Mouse (Mus musculus) brain, embryonic 14.5 days (tissue): ENCODE results near the gene Csrp2.

ENCODE experiments used
- CTCF ChIP-seq: fragments of 200-500 bp; IDR thresholded peaks from 2 replicates; pipeline ENCODE4 v1.5.1; 2012; ENCODE audit warnings: inconsistent platforms, mild to moderate bottlenecking, moderate library complexity, borderline replicate concordance; ENCODE audit not compliant: insufficient read depth, insufficient read length; ENCODE audit errors: extremely low read depth
- POLR2A ChIP-seq: fragments of 200-500 bp; IDR thresholded peaks from 2 replicates; pipeline ENCODE4 v1.6.1; 2012; ENCODE audit warnings: mild to moderate bottlenecking, inconsistent platforms, borderline replicate concordance; ENCODE audit not compliant: poor library complexity, insufficient read depth, insufficient read length, severe bottlenecking; ENCODE audit errors: extremely low read depth

DNA sequence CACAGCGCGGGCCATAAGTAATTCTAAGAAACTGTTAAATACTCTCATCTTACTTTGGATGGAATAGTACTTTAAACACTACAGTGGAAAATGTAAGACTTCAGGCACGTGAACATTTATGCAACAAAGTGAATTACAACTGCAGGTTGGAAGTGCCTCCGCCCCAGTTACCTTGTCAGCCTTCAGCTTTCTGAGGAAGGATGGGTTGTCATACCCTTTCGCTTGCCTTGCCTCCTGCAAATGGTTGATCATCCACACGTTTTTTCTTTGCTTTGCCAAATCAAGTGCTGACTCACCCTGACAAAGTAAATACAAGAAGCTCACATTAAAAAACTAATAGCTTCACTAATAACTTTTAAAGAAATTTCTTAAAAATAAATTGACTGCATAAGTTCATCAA is 41.3 kb downstream of the Csrp2 start:
- TF ChIP-seq CTCF (no peak), POLR2A (no peak)
